Mouse (Mus musculus) adrenal gland, adult 8-10 months (tissue): Measurements from ENCODE around the gene Nrxn1. TPM values are rescaled to one million over a fixed set of nuclear protein-coding genes. Genes with fewer than 3 reads are reported as not detected.

ENCODE experiments used
- DNase-seq: peaks from one replicate; pipeline ENCODE4 v3.0.0; 2022
- total RNA-seq, 4 experiments: library from RNA; stranded (reverse); gene quantifications; 2 replicates each; pipeline ENCODE4 v1.2.4; 2022

The Nrxn1 gene
- total RNA-seq, 4 experiments from 2014 or later: 14.2 to 45.2 (median 31.2) TPM

DNA sequence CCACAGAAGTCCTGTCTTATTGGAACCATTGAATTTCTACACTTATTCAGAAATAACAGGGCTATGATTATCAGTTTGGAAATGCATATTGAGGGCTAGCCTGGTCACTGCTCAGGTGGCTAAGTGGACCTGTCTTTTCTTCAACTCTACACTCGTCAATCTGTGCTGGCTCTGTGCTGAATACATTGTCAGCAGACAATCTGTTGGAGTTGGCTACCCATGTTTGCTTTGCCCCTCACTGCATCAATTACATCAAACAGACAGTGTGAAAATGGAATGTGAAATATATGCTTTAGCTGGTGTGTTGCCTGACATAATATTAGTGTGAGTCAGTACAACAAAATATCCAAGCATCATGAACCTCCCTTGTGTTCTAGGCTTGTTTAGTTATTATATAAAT lies 438.4 kb downstream of the Nrxn1 start:
- no peak for DNase-seq

GRCm38 (mm10) chr17:90653347-90653746 lies 439.5 kb downstream of the Nrxn1 start:
- DNase-seq: no peak

DNA sequence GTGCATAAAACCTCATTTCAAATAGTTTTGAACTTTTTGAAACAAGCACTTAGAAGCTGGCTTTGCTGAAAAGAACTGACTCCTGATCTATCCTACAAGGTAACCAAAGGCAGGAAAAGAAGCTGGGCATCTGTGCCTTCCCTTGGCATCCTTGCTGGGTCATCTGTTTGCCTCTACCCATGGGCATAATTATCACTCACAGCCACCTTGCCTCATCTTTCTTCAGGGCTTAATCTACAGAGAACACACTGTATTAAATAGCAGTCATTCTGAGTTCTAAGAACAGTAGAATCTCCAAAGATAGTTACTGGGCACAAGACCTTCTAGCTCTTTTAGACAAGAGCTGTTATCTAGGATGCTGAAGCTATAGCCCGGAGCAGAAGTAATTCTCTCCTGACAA lies 442.6 kb downstream of the Nrxn1 start:
- DNase-seq: no peak

- DNase-seq: no peak
These were observed 453.8 kb downstream of the Nrxn1 start for GRCm38 (mm10) chr17:90638970-90639524.

GRCm38 (mm10) chr17:90638183-90638727 lies 454.6 kb downstream of the Nrxn1 start:
- DNase-seq: no peak

- no peak for DNase-seq
These were observed 461.5 kb downstream of the Nrxn1 start for GRCm38 (mm10) chr17:90631371-90631770.

DNA sequence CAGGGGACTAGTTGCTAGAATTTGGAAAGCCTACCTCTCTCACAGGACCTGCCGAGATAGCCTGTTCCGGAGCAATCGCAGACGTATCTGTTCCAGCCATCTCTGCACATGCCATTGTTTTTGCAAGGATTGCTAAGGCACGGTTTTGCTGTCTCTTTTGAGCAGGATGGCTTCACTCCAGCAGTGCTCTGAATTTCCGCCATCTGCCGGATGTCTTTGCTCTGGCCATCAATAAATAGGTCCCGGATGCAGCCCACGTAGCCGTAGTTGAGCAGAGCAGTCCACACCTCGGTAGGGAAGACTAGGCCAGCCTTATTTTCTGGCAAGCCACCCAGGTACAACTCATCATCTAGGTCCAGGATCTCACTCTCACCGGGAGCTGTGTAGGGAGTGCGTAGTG lies 463.0 kb downstream of the Nrxn1 start:
- DNase-seq: no peak

DNA sequence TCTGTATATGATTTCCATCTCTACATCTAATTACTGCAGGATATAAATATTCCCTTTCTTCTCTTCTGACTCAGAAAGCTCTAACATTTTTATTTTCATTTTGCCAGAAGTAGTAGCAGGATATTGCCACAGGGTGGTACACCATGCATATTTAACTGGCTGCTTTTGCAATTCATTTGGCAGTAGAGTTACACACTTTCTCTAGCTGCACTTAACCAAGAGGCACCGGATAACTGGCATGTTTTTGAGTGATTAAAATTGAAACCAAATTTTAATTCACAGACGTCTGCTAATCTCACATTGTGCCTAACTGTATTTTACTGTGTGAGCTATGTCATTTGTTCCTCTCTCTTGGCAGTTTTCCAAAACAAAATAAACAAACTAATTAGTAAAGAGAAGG lies 464.4 kb downstream of the Nrxn1 start:
- peak; percentile 12 for DNase-seq

DNA sequence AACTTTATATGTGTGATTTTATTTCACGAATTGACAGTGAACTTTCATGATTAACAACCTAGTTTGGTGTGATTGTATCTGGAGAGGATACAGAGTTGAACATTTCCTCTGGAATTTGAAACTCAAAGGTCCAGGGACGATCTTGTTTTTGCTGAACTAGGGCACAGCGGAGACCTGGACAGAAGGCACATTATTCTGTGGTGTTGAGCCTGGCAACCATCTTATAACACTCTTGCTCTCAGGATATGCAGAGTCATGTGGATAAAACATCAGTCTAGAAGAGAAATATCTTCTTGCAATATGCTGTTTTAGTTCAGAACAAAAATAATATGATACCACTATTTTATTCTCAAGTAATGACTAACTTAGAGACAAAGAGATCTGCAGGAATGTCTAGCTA lies 464.9 kb downstream of the Nrxn1 start:
- DNase-seq: no peak

DNA sequence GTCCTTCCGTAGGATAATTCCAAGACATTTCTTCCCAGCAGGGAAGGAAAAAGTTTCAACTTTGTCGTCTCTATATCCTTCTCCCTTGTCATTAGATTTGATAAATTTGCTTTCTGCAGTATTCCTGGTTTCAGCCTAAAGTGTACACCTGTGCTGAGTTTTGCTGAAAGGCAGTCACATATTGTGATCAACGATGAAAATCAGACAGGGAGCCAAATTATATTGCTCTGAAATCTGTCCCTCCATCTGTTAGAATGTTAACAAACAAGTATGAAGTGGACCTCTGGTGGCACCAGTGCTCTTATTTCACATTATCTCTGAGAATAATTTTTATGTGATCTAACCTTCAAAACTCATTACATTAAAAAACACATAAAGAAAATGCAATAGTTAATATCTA lies 465.5 kb downstream of the Nrxn1 start:
- no peak for DNase-seq

DNA sequence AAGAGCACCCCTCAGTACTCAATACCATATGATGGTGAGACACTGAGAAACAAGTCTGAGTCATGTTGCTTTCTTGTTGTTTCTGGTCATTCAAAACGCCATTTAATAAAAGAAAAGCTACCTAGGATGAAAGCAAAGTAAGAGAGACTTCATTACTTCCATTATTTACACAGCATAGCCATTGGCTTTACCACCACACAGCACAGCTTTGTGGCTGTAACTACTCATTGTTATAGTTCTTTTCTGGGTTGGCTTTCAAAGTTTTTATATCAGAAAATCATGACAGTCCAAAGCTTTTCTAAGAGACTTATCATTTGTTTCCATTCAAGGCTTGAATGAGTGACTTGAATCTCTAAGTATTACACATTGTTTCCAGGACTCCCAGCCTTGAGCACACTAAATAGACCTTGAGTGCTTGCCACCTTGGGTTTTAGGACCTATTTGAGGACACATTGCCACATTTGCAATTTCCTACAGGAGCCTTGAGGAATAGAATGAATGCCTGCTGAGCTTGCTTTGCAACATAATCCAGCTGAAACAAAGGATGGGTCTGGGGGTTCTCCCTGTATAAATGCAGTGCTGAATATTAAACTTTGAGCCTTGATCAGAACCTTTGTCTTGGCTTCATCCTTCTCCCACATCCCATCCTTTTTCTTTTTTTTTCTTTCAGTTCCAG lies 468.1 kb downstream of the Nrxn1 start:
- peak; percentile 10 for DNase-seq

DNA sequence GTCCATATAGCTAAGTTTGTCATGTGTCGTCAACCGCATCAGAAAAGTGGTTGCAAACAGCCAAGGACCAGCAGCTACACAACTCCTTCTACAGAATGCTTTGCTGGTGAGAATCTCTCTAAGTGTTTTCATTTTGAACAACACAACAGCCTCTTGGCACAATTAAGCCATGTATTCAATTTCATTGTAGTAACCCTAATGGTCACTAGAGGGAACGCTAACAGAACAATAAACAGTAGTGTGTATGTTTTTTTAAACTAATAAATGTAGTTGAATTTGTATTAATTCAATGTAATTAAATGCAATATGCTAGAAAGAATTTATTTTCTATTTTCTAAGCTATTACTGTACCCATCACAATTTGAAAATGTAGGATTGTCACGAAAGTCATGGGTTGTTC lies 471.0 kb downstream of the Nrxn1 start:
- no peak for DNase-seq

DNA sequence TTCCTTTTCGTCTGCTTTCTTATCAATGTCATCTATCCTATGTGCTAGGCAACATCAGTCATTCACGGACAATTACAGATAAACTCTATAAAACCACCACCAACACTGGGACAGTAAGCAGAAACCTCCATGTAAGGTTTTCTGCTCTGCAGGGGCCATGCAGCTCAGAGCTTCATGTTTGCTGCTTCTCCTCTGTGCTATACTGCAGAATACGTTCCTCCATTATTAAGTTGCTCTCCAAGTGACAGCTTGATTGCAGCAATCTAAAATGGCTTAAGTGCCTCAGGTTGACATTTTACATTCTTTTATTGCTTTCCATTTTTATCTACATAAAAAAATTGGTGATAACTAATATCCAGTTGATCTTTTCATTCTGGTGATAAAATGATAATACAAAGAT lies 477.9 kb downstream of the Nrxn1 start:
- DNase-seq: no peak

GRCm38 (mm10) chr17:90607427-90607806 lies 485.5 kb downstream of the Nrxn1 start:
- DNase-seq: no peak

DNA sequence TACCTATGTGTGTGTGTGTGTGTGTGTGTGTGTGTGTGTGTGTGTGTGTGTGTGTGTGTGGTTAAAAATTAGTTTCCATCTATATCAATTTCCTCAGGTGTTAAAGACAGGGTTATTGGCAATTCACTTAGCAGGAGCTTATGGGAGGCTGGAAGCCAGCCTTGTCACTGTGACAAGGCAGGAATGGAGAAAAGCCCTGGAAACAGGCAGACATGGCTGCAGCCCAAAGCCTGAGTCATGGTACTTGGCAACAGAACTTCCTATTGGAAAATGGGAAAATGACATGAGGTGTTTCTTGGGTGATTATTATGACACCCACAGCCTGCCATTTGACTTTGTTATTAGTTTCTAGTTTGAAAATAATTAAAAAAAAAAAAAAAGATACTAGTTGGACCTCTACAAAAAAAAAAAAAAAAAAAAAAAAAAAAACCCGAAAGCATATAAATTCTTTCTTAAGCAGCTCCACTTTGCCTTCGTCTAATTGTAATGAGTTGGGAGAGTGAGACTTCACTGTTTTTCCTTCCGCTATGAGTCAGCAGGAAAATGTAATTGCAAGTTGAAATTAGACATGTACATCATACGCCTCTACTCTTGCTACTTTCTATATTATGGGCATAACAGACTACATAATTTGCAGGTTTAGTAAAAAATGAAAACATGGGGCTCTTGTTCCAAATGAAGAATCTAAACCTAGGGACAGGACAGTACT lies 486.0 kb downstream of the Nrxn1 start:
- peak; percentile 42 for DNase-seq

- DNase-seq: no peak
These were observed 493.0 kb downstream of the Nrxn1 start for GRCm38 (mm10) chr17:90599570-90600524.

DNA sequence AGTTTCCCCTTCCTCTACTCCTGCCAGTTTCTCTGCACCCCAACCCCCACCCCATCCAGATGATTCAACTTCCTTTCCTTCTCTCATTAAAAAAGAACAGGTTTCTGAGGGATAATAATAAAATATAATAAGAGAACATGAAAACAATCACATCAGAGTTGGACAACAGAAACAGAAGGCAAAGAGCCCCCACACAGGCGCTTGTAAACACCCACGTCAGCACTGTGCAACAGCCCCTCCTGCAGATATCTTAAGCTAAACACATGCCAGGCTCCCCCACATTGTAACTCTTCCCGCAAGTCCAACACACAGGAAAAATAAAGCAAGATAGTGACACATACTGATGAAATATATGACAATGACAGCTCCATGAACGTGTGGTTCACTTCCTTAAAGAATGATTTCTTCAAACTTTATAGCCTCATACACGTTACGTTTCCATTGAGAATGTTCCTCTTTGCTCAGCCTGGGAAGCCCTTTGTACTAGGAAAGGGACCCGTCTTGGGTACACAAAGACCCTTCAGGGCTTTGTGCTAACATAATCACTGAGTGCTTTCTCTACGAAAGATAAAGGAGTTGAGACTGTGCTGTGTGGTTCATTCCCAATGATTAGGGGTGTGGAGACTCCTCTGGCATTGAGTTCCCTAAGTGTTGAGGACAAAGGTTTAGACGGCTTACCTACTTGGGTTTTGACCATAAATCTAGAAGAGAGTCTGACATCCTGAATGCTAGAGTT lies 497.9 kb downstream of the Nrxn1 start:
- no peak for DNase-seq

DNA sequence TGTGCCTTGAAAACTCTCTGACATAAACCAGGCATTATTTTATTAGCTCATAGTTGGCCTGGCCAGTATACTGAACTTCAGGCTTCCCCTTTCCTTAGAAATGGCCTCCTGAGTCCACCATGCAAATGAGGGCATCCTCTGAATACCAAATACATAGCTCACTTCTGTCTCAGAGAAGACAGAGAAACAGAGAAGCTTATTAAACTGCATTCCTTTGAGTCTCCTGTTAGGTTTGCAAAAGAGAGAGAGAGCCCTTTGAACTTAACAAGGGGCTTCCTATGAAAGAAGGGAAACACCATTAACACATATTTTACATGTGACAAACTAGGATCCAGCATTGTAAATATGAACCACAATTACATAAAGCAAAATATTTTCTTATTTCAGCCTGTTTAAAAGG lies 506.0 kb downstream of the Nrxn1 start:
- no peak for DNase-seq

DNA sequence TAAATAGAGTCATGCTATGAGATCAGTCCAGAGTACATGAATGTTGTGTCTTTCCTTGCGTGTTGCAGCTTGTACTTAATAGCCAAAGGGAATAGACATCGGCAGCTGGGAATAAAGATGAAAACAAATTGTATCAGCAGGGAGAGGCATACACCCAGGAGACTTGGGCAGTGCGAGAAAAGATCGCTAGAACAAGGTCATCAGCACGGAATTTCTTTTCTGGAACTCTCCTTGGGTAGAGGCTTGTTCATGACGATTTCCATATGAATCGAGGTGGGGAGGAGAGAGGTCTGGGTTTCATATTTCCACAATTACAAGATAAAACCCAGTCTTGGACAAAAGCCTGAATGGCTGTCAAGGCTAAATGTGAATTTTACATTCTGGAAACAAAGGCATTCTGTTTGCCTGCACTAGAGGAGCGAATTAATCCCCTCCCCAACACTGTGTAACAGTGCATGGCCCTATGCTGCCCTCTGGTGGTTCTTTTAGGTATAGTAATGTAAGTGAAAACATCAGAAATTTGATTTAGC lies 508.1 kb downstream of the Nrxn1 start:
- DNase-seq: peak; percentile 2

- DNase-seq: no peak
These were observed 508.9 kb downstream of the Nrxn1 start for GRCm38 (mm10) chr17:90583826-90584534.

DNA sequence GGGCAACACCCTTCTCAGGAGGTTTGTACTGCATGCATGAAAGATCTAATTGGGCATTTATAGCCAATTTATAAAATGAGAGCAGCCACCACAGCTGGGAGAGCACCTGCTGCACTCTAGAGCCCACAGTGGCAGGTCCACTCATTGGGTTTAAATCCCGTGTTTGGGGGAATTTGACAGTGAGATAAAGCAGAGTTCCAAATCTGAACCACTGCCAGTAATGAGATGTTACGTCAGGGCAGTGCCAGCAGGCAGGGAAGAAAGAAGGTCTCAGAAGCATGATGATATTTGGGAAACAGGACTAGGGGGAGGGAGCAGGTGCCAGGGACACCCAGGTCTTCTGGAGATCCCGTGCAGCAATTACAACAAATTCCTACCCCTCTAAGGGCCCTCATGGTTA lies 509.7 kb downstream of the Nrxn1 start:
- DNase-seq: no peak
